Mouse (Mus musculus) lung, embryonic 14.5 days (tissue): ENCODE measurements around the gene Trmt13. TPM values are rescaled to one million over a fixed set of nuclear protein-coding genes. Genes with fewer than 3 reads are reported as not detected.

Experiments used
- ATAC-seq: fragments of 200-750 bp; cut with Nextera tagmentation; 2 replicates; pipeline ENCODE4 v1.8.0; 2017; ENCODE audit warnings: mild to moderate bottlenecking, moderate TSS enrichment, moderate library complexity; ENCODE audit not compliant: insufficient read depth
- DNase-seq: peaks from one replicate; pipeline ENCODE4 v3.0.0-alpha.2; 2015
- H3K27ac ChIP-seq: fragments of 300-500 bp; sonication (generic); 2 replicates; pipeline ENCODE4 v1.5.1; 2014; ENCODE audit warnings: low read depth, mild to moderate bottlenecking, moderate library complexity
- H3K27me3 ChIP-seq: fragments of 300-500 bp; sonication (generic); 2 replicates; pipeline ENCODE4 v1.6.1; 2014; ENCODE audit warnings: low read length, control low read depth; ENCODE audit not compliant: insufficient read depth
- H3K36me3 ChIP-seq: fragments of 300-500 bp; sonication (generic); 2 replicates; pipeline ENCODE4 v1.6.1; 2014; ENCODE audit warnings: control low read depth; ENCODE audit not compliant: insufficient read depth
- H3K4me1 ChIP-seq: fragments of 300-500 bp; sonication (generic); 2 replicates; pipeline ENCODE4 v1.6.1; 2014; ENCODE audit warnings: antibody characterized with exemption, control low read depth; ENCODE audit not compliant: insufficient read depth
- H3K4me2 ChIP-seq: fragments of 300-500 bp; sonication (generic); 2 replicates; pipeline ENCODE4 v1.6.1; 2014; ENCODE audit warnings: mild to moderate bottlenecking
- H3K4me3 ChIP-seq: fragments of 300-500 bp; sonication (generic); 2 replicates; pipeline ENCODE4 v1.5.1; 2014; ENCODE audit warnings: low read depth, low read length
- H3K9ac ChIP-seq: fragments of 300-500 bp; sonication (generic); 2 replicates; pipeline ENCODE4 v1.6.1; 2014
- H3K9me3 ChIP-seq: fragments of 300-500 bp; sonication (generic); 2 replicates; pipeline ENCODE4 v1.6.1; 2016; ENCODE audit warnings: low read depth, low read length, control low read depth
- CTCF ChIP-seq: IDR thresholded peaks from 2 replicates; pipeline ENCODE4 v1.5.1; 2016; ENCODE audit warnings: antibody characterized with exemption, low read depth
- WGBS: fragments of 180-500 bp; shearing (Covaris S2); extraction: QIAGEN DNeasy Blood & Tissue Kit; methylation state at CpG from one replicate; pipeline ENCODE4 v1.1.7; 2014; 5-methylcytosine and 5-hydroxymethylcytosine counted together
- polyA plus RNA-seq: library from polyadenylated mRNA; unstranded; fragments of >200 nt; fragmentation: Nextera tagmentation; extraction: Ambion mirVana; gene quantifications from 2 replicates; pipeline ENCODE4 v1.2.1, GENCODE M21; 2014

Trmt13 gene
- polyA plus RNA-seq = 24.8 and 25.4 TPM in 2 replicates

- 57% methylated on average over 10 of the region's 10 CpGs for WGBS
- H3K36me3 ChIP-seq = peaks cover 53% of the 10 kb centered on the region
- DNase-seq (peak; percentile 22), ATAC-seq (peak; percentile 60)
- H3K27me3 ChIP-seq = no peaks in the 10 kb centered on the region
- H3K4me1 ChIP-seq = no peaks in the 10 kb centered on the region
- TF ChIP-seq CTCF = no peak
- no peak within 1 kb of the TSS for H3K4me3 ChIP-seq
- H3K9ac ChIP-seq = no peak within 1 kb of the TSS
- no peak within 1 kb of the TSS for H3K4me2 ChIP-seq
- no peaks in the 10 kb centered on the region for H3K9me3 ChIP-seq
- H3K27ac ChIP-seq = no peak within 1 kb of the TSS
Observed at GRCm38 (mm10) chr3:116614295-116614892, at the start of gene Trmt13. Gene Trmt13 (minus strand): TSS chr3:116614587.

- DNase-seq (peak; percentile 98), ATAC-seq (peak; percentile 99)
- 0% methylated on average over 39 of the region's 39 CpGs for WGBS
- Histone ChIP-seq H3K27me3 (no peaks in the 10 kb centered on the region), H3K9me3 (no peaks in the 10 kb centered on the region), H3K4me2 (peak within 1 kb of the TSS; percentile 79), H3K4me1 (no peaks in the 10 kb centered on the region), H3K9ac (peak within 1 kb of the TSS; percentile 94), H3K27ac (peak within 1 kb of the TSS; percentile 96), H3K4me3 (peak within 1 kb of the TSS; percentile 96), H3K36me3 (no peaks in the 10 kb centered on the region)
- no peak for TF ChIP-seq CTCF
Observed at GRCm38 (mm10) chr3:116662463-116662863, 48.1 kb upstream of the Trmt13 start, which contains the start of gene Mfsd14a. Gene Mfsd14a (minus strand): TSS chr3:116662677.

GRCm38 (mm10) chr3:116661870-116662414 lies 47.6 kb upstream of the Trmt13 start:
- peak overlapping the region; percentile 94 for H3K9ac ChIP-seq
- WGBS = under 1% methylated on average over 63 of the region's 68 CpGs
- peak; percentile 87 for ATAC-seq
- no peak for DNase-seq
- H3K36me3 ChIP-seq = no peaks in the 10 kb centered on the region
- H3K4me1 ChIP-seq = no peaks in the 10 kb centered on the region
- peak overlapping the region; percentile 79 for H3K4me2 ChIP-seq
- H3K4me3 ChIP-seq = peak overlapping the region; percentile 96
- peak overlapping the region; percentile 96 for H3K27ac ChIP-seq
- no peaks in the 10 kb centered on the region for H3K27me3 ChIP-seq
- H3K9me3 ChIP-seq = no peaks in the 10 kb centered on the region
- no peak for TF ChIP-seq CTCF

GRCm38 (mm10) chr3:116661288-116661869 lies 47.0 kb upstream of the Trmt13 start:
- Histone ChIP-seq H3K27ac (peak overlapping the region; percentile 96), H3K4me2 (peak overlapping the region; percentile 79), H3K4me1 (no peaks in the 10 kb centered on the region), H3K9me3 (no peaks in the 10 kb centered on the region), H3K4me3 (peak overlapping the region; percentile 96), H3K27me3 (no peaks in the 10 kb centered on the region), H3K36me3 (no peaks in the 10 kb centered on the region), H3K9ac (peak overlapping the region; percentile 94)
- DNase-seq = peak; percentile 43
- 3% methylated on average over 16 of the region's 16 CpGs for WGBS
- no peak for ATAC-seq
- TF ChIP-seq CTCF = no peak

GRCm38 (mm10) chr3:116659856-116660430 lies 45.6 kb upstream of the Trmt13 start:
- Histone ChIP-seq H3K9me3 (no peaks in the 10 kb centered on the region), H3K27me3 (no peaks in the 10 kb centered on the region), H3K9ac (no peak overlapping the region), H3K4me1 (no peaks in the 10 kb centered on the region), H3K27ac (no peak overlapping the region), H3K4me3 (no peak overlapping the region), H3K4me2 (peak overlapping the region; percentile 18; the same call in 1 of the 2 replicates), H3K36me3 (no peaks in the 10 kb centered on the region)
- ATAC-seq (no peak), DNase-seq (no peak)
- WGBS = 76% methylated on average over 13 of the region's 13 CpGs
- no peak for TF ChIP-seq CTCF

GRCm38 (mm10) chr3:116658928-116659565 lies 44.7 kb upstream of the Trmt13 start:
- DNase-seq = no peak
- no peak overlapping the region for H3K4me2 ChIP-seq
- H3K9ac ChIP-seq = no peak overlapping the region
- H3K9me3 ChIP-seq = no peaks in the 10 kb centered on the region
- no peak overlapping the region for H3K4me3 ChIP-seq
- no peaks in the 10 kb centered on the region for H3K27me3 ChIP-seq
- H3K27ac ChIP-seq = no peak overlapping the region
- no peak for TF ChIP-seq CTCF
- 75% methylated on average over 15 of the region's 15 CpGs for WGBS
- no peak for ATAC-seq
- no peaks in the 10 kb centered on the region for H3K4me1 ChIP-seq
- no peaks in the 10 kb centered on the region for H3K36me3 ChIP-seq
